Mouse (Mus musculus): Measurements from ENCODE around the gene Galnt10. TPM values are rescaled to one million over a fixed set of nuclear protein-coding genes. Genes with fewer than 3 reads are reported as not detected.
A peak's percentile ranks its signal among the peaks of the same experiment; 100 is the strongest.

Gene Galnt10
- polyA plus RNA-seq, 1 experiment from 2014 or later, result 13.8 TPM

- Histone ChIP-seq H3K4me3 (ENCODE audit: inconsistent target) (no peak overlapping the region), H3K27ac (no peak overlapping the region), H3K36me3 (ENCODE audit: inconsistent target) (peaks cover 7% of the 10 kb centered on the region; the same call in 1 of the 2 replicates), H3K79me2 (ENCODE audit: inconsistent target) (no peaks in the 10 kb centered on the region)
- 84% methylated on average over 6 of the region's 6 CpGs for WGBS (ENCODE audit: missing documents)
These were observed 130.6 kb downstream of the Galnt10 start for GRCm38 (mm10) chr11:57775868-57776267.

- 92% methylated on average over 3 of the region's 3 CpGs for WGBS (ENCODE audit: missing documents)
- H3K36me3 ChIP-seq (ENCODE audit: inconsistent target), result peaks cover under 1% of the 10 kb centered on the region; the same call in 1 of the 2 replicates
- no peak overlapping the region for H3K4me3 ChIP-seq (ENCODE audit: inconsistent target)
- H3K27ac ChIP-seq, result no peak overlapping the region
- no peaks in the 10 kb centered on the region for H3K79me2 ChIP-seq (ENCODE audit: inconsistent target)
These were observed 131.3 kb downstream of the Galnt10 start for GRCm38 (mm10) chr11:57776546-57776945.

GRCm38 (mm10) chr11:57778349-57778748, 133.1 kb downstream of the Galnt10 start:
- Histone ChIP-seq H3K27ac (no peak overlapping the region), H3K79me2 (ENCODE audit: inconsistent target) (no peaks in the 10 kb centered on the region), H3K36me3 (ENCODE audit: inconsistent target) (no peaks in the 10 kb centered on the region), H3K4me3 (ENCODE audit: inconsistent target) (no peak overlapping the region)
- WGBS (ENCODE audit: missing documents), result 43% methylated on average over 5 of the region's 5 CpGs

GRCm38 (mm10) chr11:57779824-57780223, 134.6 kb downstream of the Galnt10 start:
- Histone ChIP-seq H3K27ac (no peak overlapping the region), H3K79me2 (ENCODE audit: inconsistent target) (no peaks in the 10 kb centered on the region), H3K36me3 (ENCODE audit: inconsistent target) (peaks cover 7% of the 10 kb centered on the region; the same call in 1 of the 2 replicates), H3K4me3 (ENCODE audit: inconsistent target) (no peak overlapping the region)
- WGBS (ENCODE audit: missing documents), result 91% methylated on average over 14 of the region's 14 CpGs

GRCm38 (mm10) chr11:57786616-57787418, 141.6 kb downstream of the Galnt10 start:
- Histone ChIP-seq H3K4me3 (ENCODE audit: inconsistent target) (no peak overlapping the region), H3K79me2 (ENCODE audit: inconsistent target) (no peaks in the 10 kb centered on the region), H3K27ac (no peak overlapping the region), H3K36me3 (ENCODE audit: inconsistent target) (peaks cover 7% of the 10 kb centered on the region; the same call in 1 of the 2 replicates)
- WGBS (ENCODE audit: missing documents), result 90% methylated on average over 18 of the region's 18 CpGs

- H3K4me3 ChIP-seq (ENCODE audit: inconsistent target), result no peak overlapping the region
- peaks cover 7% of the 10 kb centered on the region; the same call in 1 of the 2 replicates for H3K36me3 ChIP-seq (ENCODE audit: inconsistent target)
- 36% methylated on average over 3 of the region's 3 CpGs for WGBS (ENCODE audit: missing documents)
- H3K79me2 ChIP-seq (ENCODE audit: inconsistent target), result no peaks in the 10 kb centered on the region
- H3K27ac ChIP-seq, result no peak overlapping the region
These were observed 142.7 kb downstream of the Galnt10 start for GRCm38 (mm10) chr11:57787913-57788312.

- Histone ChIP-seq H3K27ac (no peak overlapping the region), H3K36me3 (ENCODE audit: inconsistent target) (no peaks in the 10 kb centered on the region), H3K4me3 (ENCODE audit: inconsistent target) (no peak overlapping the region), H3K79me2 (ENCODE audit: inconsistent target) (no peaks in the 10 kb centered on the region)
- WGBS (ENCODE audit: missing documents), result 38% methylated on average over 18 of the region's 21 CpGs
These were observed 145.8 kb downstream of the Galnt10 start for GRCm38 (mm10) chr11:57790866-57791535.

- WGBS (ENCODE audit: missing documents), result 89% methylated on average over 6 of the region's 6 CpGs
- no peak overlapping the region for H3K4me3 ChIP-seq (ENCODE audit: inconsistent target)
These were observed 149.8 kb downstream of the Galnt10 start for GRCm38 (mm10) chr11:57795086-57795485.

GRCm38 (mm10) chr11:57797828-57798227, 152.6 kb downstream of the Galnt10 start:
- no peak overlapping the region for H3K4me3 ChIP-seq (ENCODE audit: inconsistent target)
- no peak overlapping the region for H3K27ac ChIP-seq
- peaks cover 6% of the 10 kb centered on the region; the same call in 1 of the 2 replicates for H3K79me2 ChIP-seq (ENCODE audit: inconsistent target)
- 96% methylated on average over 3 of the region's 9 CpGs for WGBS (ENCODE audit: missing documents)
- H3K36me3 ChIP-seq (ENCODE audit: inconsistent target), result no peaks in the 10 kb centered on the region

More at GRCm38 (mm10) chr11:57795086-57795485, 149.8 kb downstream of the Galnt10 start:
- Histone ChIP-seq H3K27ac (no peak overlapping the region), H3K36me3 (ENCODE audit: inconsistent target) (no peaks in the 10 kb centered on the region), H3K79me2 (ENCODE audit: inconsistent target) (no peaks in the 10 kb centered on the region)

GRCm38 (mm10) chr11:57799456-57799855, 154.2 kb downstream of the Galnt10 start:
- Histone ChIP-seq H3K4me3 (ENCODE audit: inconsistent target) (no peak overlapping the region), H3K79me2 (ENCODE audit: inconsistent target) (peaks cover 23% of the 10 kb centered on the region; the same call in 1 of the 2 replicates), H3K27ac (no peak overlapping the region), H3K36me3 (ENCODE audit: inconsistent target) (no peaks in the 10 kb centered on the region)
- WGBS (ENCODE audit: missing documents), result 96% methylated on average over 9 of the region's 10 CpGs

- Histone ChIP-seq H3K4me3 (ENCODE audit: inconsistent target) (peak overlapping the region; percentile 87), H3K36me3 (ENCODE audit: inconsistent target) (no peaks in the 10 kb centered on the region), H3K27ac (peak overlapping the region; percentile 4; the same call in 1 of the 2 replicates), H3K79me2 (ENCODE audit: inconsistent target) (peaks cover 23% of the 10 kb centered on the region; the same call in 1 of the 2 replicates)
- 18% methylated on average over 22 of the region's 22 CpGs for WGBS (ENCODE audit: missing documents)
These were observed 155.2 kb downstream of the Galnt10 start for GRCm38 (mm10) chr11:57800266-57800951.

GRCm38 (mm10) chr11:57800971-57801765, 155.9 kb downstream of the Galnt10 start, which contains the start of gene Sap30l:
Gene Sap30l (plus strand): TSS chr11:57801637.
- no peaks in the 10 kb centered on the region for H3K36me3 ChIP-seq (ENCODE audit: inconsistent target)
- WGBS (ENCODE audit: missing documents), result under 1% methylated on average over 60 of the region's 66 CpGs
- H3K79me2 ChIP-seq (ENCODE audit: inconsistent target), result peaks cover 23% of the 10 kb centered on the region; the same call in 1 of the 2 replicates
- H3K27ac ChIP-seq, result peak within 1 kb of the TSS; percentile 4; the same call in 1 of the 2 replicates
- peak within 1 kb of the TSS; percentile 87 for H3K4me3 ChIP-seq (ENCODE audit: inconsistent target)

GRCm38 (mm10) chr11:57801766-57802510, 156.7 kb downstream of the Galnt10 start:
- peak overlapping the region; percentile 34 for H3K4me3 ChIP-seq (ENCODE audit: inconsistent target)
- 1% methylated on average over 58 of the region's 85 CpGs for WGBS (ENCODE audit: missing documents)
- H3K27ac ChIP-seq, result no peak overlapping the region
- peaks cover 3% of the 10 kb centered on the region; the same call in 1 of the 2 replicates for H3K36me3 ChIP-seq (ENCODE audit: inconsistent target)
- H3K79me2 ChIP-seq (ENCODE audit: inconsistent target), result peaks cover 23% of the 10 kb centered on the region; the same call in 1 of the 2 replicates
